Mouse (Mus musculus): ENCODE measurements at regions not wholly inside any gene's neighbourhood (a gene's known extent, or its start where the extent isn't known, plus 50 kb on each side); places are given as distances from the start of the nearest gene placed in this dataset.

DNA sequence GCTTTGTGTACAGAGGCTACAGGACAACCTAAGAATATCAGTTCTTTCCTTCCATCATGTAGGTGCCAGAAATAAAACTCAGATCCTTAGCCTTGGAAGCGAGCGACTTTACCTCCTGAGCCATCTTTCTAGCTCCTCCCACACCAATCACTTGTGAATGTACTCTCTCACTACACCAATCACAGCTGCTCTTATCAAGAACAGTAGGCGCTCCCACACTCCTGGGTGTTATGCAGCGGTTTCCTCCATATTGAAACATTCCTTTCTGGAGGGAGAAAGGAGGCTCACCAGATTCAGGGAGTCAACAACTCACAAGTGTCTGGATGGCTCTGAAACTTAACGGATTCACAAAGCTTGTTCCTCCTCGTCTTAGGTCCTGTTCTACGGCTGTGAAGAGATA is 168.1 kb upstream of the Arid2 start:
- DNase-seq (ENCODE audit: low spot score in 2 of 2) = no peak

DNA sequence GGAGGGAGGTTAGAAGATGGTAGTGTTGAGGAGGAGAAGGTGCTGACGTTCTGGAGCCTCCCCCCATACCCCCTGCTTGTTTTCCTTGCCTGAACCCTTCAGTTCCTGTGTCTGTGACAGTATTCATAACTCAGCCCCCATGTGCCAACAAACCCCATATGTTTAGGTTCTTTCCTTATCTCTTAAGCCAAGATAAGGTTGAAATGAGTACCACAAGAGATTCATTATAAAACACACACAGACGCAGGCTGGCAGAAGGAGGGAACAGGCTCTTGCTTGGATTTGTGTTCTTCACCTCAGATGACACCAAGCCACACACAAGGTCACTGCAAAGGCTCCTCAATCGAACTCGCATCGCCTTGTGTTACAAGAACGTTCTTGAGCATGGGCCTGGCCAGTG is 162.9 kb upstream of the Arid2 start:
- DNase-seq (ENCODE audit: low spot score in 2 of 2) = no peak

- no peak for DNase-seq (ENCODE audit: low spot score in 2 of 2)
Observed at GRCm38 (mm10) chr15:96129699-96130098, 157.6 kb upstream of the Arid2 start.

GRCm38 (mm10) chr15:96130531-96130930 is 156.8 kb upstream of the Arid2 start:
- DNase-seq (ENCODE audit: low spot score in 2 of 2) = no peak

DNA sequence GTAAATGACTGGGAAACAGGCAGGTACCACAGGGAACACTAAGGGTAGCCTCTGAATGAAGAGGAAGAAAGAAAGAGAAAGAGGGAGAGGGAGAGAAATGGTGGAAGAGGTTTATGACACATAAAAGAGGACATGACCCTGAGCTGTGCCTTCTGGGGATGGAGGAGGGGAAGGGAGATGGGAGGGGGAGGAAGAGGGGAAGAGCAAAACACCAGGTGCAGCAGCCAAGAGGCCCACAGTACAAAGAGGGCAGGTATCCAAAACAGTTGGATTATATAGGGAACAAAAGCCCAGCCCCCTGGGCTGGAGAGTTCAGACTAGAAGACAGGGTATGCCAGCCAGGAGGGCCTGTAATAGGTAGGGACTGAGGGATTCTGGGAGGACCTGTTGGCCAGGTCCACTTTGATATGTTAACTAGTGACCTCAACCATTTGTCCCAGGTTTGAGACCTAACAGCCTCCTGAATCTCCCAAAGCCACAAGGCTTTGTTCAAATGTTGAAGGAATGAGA is 155.7 kb upstream of the Arid2 start:
- DNase-seq (ENCODE audit: low spot score in 2 of 2) = no peak

GRCm38 (mm10) chr15:96132636-96133035 is 154.7 kb upstream of the Arid2 start:
- DNase-seq (ENCODE audit: low spot score in 2 of 2) = no peak

GRCm38 (mm10) chr15:96135250-96135731 is 152.0 kb upstream of the Arid2 start:
- no peak for DNase-seq (ENCODE audit: low spot score in 2 of 2)

DNA sequence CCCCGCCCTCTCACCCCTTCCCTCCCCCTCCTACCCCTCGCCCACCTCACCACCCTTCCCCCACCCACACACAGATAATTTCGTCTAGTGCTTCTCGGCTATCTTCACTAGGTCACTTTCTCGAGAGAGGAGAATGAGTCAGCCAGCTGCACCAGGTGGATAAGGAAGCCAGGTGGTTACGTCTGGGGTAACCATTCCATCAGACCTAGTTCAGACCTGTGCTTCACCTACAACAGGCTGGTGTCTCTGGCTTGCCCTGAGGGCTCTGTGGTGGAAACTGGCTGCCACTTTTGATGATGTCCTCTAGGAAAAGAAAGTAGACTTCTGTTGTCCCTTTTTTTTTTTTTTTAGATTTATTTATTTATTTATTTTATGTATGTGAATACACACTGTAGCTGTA is 151.5 kb upstream of the Arid2 start:
- no peak for DNase-seq (ENCODE audit: low spot score in 2 of 2)

- no peak for DNase-seq (ENCODE audit: low spot score in 2 of 2)
Observed at GRCm38 (mm10) chr15:96137534-96137933, 149.8 kb upstream of the Arid2 start.

GRCm38 (mm10) chr15:96137945-96138344 is 149.4 kb upstream of the Arid2 start:
- DNase-seq (ENCODE audit: low spot score in 2 of 2) = no peak

DNA sequence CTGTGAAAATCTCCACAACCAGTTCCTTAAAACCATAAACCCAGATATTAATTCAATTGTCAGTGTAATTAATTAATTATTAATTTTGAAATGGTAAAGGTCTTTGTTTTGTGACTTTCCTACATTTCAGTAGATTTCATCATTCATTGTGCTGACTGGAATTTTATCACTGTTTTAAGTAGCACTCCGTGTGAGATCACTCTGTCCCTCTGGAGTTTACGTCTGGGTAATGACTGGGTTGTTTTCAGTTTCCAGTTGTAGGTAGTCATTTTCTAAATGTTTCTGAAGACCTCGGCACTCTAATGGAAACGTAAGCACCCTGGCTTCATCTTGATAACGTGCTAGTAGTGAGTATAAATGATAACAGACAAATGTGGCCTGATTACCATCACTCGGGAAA is 133.8 kb upstream of the Arid2 start:
- no peak for DNase-seq (ENCODE audit: low spot score in 2 of 2)

- no peak for DNase-seq (ENCODE audit: low spot score in 2 of 2)
Observed at GRCm38 (mm10) chr15:96158321-96158720, 129.0 kb upstream of the Arid2 start.

GRCm38 (mm10) chr15:96164771-96165431 is 122.4 kb upstream of the Arid2 start:
- no peak for DNase-seq (ENCODE audit: low spot score in 2 of 2)

DNA sequence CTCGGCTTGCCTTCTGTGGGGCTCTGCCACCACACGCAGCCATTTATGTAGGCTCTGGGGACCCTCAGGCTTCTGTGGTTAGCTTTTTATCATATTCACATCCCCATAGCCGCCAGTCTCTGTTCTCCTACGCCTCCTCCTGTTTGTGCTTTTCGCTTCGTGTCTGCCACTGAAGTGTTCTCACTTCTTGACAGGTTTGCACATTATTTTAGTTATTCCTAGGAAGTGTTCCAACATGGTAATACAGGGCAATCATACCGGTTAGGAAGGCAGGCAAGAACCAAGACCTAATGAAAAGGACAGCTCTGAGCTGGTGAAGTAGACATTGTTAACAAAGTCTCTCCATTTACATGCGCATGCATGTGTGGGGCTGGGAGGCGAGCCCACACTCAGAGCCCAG is 120.1 kb upstream of the Arid2 start:
- no peak for DNase-seq (ENCODE audit: low spot score in 2 of 2)

- DNase-seq (ENCODE audit: low spot score in 2 of 2) = no peak
Observed at GRCm38 (mm10) chr15:96169726-96170467, 117.4 kb upstream of the Arid2 start.

- no peak for DNase-seq (ENCODE audit: low spot score in 2 of 2)
Observed at GRCm38 (mm10) chr15:96170986-96171769, 116.1 kb upstream of the Arid2 start.

DNA sequence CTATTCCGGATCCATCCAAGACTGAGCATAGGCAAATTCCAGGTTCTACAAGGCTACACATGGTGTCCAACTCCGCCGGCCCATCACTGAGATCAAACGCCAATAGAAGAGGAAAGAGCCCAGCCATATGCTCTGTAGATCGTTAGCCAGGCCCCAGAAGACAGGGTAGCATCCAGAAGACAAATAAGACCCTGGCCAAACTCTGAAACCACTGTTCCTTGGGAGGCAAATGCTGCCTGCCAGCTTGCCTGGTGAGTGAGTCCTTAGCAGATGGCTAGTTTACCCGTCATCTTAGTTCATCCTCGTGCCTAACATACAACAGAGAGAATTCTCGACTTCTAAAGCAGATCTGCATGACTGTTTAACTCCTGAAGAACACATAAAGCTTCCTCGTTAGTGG is 109.4 kb upstream of the Arid2 start:
- DNase-seq (ENCODE audit: low spot score in 2 of 2) = no peak

DNA sequence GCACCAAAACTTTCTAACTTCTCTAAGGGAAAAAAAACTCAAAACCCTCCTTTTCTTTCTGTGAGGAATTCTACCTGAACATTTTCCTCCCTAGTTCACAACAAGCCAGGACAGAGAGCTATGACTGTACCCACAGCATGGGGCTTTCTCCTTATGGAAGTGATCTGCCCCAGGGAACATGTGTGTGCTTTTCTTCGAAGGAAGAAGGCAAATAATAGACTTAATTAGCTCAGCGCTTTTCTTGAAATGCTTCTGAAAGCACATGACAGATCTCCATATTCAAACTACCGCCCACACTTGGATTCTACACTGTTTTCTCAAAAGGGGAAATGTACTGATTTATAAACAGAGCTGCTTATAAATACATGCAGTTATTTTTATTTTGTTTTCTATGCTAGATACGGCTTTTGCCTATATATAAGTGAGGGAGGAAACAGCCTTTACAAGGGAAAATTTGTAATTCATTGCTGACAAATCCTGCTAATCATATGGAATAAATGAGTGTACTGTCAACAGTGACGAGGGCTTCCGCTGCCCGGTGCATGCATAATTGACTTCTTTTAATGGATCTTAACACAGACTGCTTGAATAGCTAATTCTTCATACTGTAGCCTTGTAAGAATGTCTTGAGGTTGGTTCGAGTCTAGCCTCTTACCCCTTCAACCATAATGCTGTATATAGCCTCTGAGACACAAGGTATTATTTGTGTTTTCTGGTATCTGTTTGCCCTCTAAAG is 108.8 kb upstream of the Arid2 start:
- DNase-seq (ENCODE audit: low spot score in 2 of 2) = no peak

- no peak for DNase-seq (ENCODE audit: low spot score in 2 of 2)
Observed at GRCm38 (mm10) chr15:96179511-96179910, 107.8 kb upstream of the Arid2 start.

DNA sequence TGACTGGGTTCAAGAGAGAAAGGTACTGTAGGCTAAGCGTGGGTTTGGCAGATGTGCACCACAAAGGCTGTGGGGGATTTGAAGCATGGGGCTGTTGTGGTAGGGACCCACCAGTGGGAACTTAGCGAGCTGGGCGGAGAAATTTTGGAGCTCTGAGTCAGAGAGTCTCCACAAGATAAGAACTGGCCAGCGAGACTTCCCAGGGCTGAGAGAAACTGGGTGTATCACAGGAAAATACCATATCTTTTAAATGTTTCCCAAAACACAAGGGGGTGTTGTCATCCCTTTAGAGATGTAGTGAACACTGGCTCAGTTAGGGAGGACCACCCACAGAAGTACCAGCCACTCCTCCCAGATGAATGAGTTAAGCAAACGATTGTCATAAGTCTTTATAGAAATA is 107.3 kb upstream of the Arid2 start:
- no peak for DNase-seq (ENCODE audit: low spot score in 2 of 2)

DNA sequence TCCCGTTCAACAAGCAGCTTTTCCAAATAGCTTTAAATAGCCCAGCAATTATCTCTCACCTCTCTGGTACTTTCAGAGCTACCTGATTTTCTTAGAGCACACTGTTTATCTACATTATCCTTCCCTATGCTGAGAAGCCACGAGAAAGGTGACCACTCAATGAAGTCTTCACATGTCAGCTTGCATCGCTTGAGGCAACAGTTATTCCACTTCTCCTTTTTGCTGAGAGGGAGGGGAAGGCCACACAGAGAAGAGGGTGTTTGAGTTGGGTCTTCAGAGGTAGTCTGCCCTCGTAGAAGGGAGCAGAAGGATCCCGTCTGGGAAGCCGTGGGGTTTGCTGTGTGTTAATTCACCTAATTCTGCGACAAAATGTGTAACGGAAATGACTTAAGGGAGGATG is 106.3 kb upstream of the Arid2 start:
- DNase-seq (ENCODE audit: low spot score in 2 of 2) = no peak

- DNase-seq (ENCODE audit: low spot score in 2 of 2) = no peak
Observed at GRCm38 (mm10) chr15:96182313-96182712, 105.0 kb upstream of the Arid2 start.
